12 mouse cellular contexts compared by ENCODE assay signal in genomic region chr1:52265886-52266516, GRCm38 (mm10).
"Had no signal": no experiment of that assay in that cellular context is flagged by ENCODE, and none has a peak within 500 bp of the region (broad histone marks: within the 10 kb centered on the region; RNA-seq: fewer than 3 reads in every experiment).

No protein-coding gene starts in this region.

- H3K27me3 ChIP-seq: liver, embryonic 13.5 days; lung, embryonic 15.5 days; midbrain, embryonic 12.5 days had no signal

- H3K4me2 ChIP-seq: liver, embryonic 13.5 days; lung, embryonic 15.5 days; midbrain, embryonic 12.5 days had no signal

- H3K36me3 ChIP-seq: liver, embryonic 13.5 days; lung, embryonic 15.5 days; midbrain, embryonic 12.5 days had no signal

- H3K9me3 ChIP-seq: liver, embryonic 13.5 days; lung, embryonic 15.5 days; midbrain, embryonic 12.5 days had no signal

- ATAC-seq: liver, postnatal 0 days; midbrain, embryonic 16.5 days had no signal

- H3K27ac ChIP-seq: kidney, postnatal 0 days; liver, embryonic 13.5 days; lung, embryonic 15.5 days; midbrain, embryonic 12.5 days had no signal

- H3K9ac ChIP-seq: liver, embryonic 13.5 days; liver, postnatal 0 days; lung, embryonic 15.5 days; midbrain, embryonic 12.5 days had no signal

- H3K4me3 ChIP-seq: liver, embryonic 13.5 days; lung, embryonic 15.5 days; midbrain, embryonic 12.5 days had no signal

- H3K4me1 ChIP-seq: liver, embryonic 13.5 days; midbrain, embryonic 12.5 days had no signal

- DNase-seq: kidney, postnatal 36 days; layer of hippocampus, adult 9-11 months; liver; liver, embryonic 13.5 days; liver, postnatal 0 days; lung, postnatal 14 days; right cerebral cortex, postnatal 14 days; thymus, postnatal 36 days had no signal
